Mouse (Mus musculus) olfactory bulb, adult 2 months (tissue): ENCODE measurements around the gene Gdi2.

ENCODE experiments used
- CTCF ChIP-seq: fragments of 200-500 bp; IDR thresholded peaks from 2 replicates; pipeline ENCODE4 v1.5.1; 2012; ENCODE audit warnings: low read depth, mild to moderate bottlenecking, low read length, moderate library complexity; ENCODE audit not compliant: insufficient read depth
- POLR2A ChIP-seq: fragments of 200-500 bp; IDR thresholded peaks from 2 replicates; pipeline ENCODE4 v1.6.1; 2012; ENCODE audit warnings: mild to moderate bottlenecking, low read depth, low read length, moderate library complexity; ENCODE audit not compliant: insufficient read depth

- TF ChIP-seq POLR2A, result peak; percentile 21; the same call in 1 of the 2 replicates
- no peak for TF ChIP-seq CTCF
Measured at GRCm38 (mm10) chr13:3538223-3538968, 533 bp downstream of the Gdi2 start.
